Mouse (Mus musculus) embryo, embryonic 9.5 days (tissue): Measurements from ENCODE around the gene Mkrn2.

Experiments used
- DNase-seq: peaks from one replicate; pipeline ENCODE4 v3.0.0-alpha.2; 2017; ENCODE audit errors: extremely low spot score

Gene Mkrn2

GRCm38 (mm10) chr6:115601715-115602523 lies at the start of gene Mkrn2:
TSS of gene Mkrn2 (plus strand) at chr6:115601902.
- DNase-seq = peak; percentile 91

GRCm38 (mm10) chr6:115555485-115555884 lies 46.2 kb upstream of the Mkrn2 start:
- DNase-seq = no peak

- no peak for DNase-seq
These were observed 43.5 kb upstream of the Mkrn2 start for GRCm38 (mm10) chr6:115558176-115558575.

- DNase-seq = peak; percentile 19
These were observed 41.8 kb upstream of the Mkrn2 start for GRCm38 (mm10) chr6:115559651-115560632.

GRCm38 (mm10) chr6:115565479-115566045 lies 36.1 kb upstream of the Mkrn2 start:
- no peak for DNase-seq

GRCm38 (mm10) chr6:115574171-115574570 lies 27.5 kb upstream of the Mkrn2 start:
- DNase-seq = no peak

- no peak for DNase-seq
These were observed 24.3 kb upstream of the Mkrn2 start for GRCm38 (mm10) chr6:115577407-115577806.

- no peak for DNase-seq
These were observed 23.8 kb upstream of the Mkrn2 start for GRCm38 (mm10) chr6:115577941-115578340.

- no peak for DNase-seq
These were observed 20.9 kb upstream of the Mkrn2 start for GRCm38 (mm10) chr6:115580810-115581209.

GRCm38 (mm10) chr6:115582328-115583115 lies 19.2 kb upstream of the Mkrn2 start:
- DNase-seq = no peak

GRCm38 (mm10) chr6:115583430-115584125 lies 18.1 kb upstream of the Mkrn2 start:
- no peak for DNase-seq

GRCm38 (mm10) chr6:115584176-115584575 lies 17.5 kb upstream of the Mkrn2 start:
- DNase-seq = no peak

- no peak for DNase-seq
These were observed 15.4 kb upstream of the Mkrn2 start for GRCm38 (mm10) chr6:115586321-115586720.

GRCm38 (mm10) chr6:115591692-115592359 lies 9.9 kb upstream of the Mkrn2 start:
- no peak for DNase-seq

- no peak for DNase-seq
These were observed 9.2 kb upstream of the Mkrn2 start, which contains the start of gene Mkrn2os for GRCm38 (mm10) chr6:115592458-115592857. TSS of gene Mkrn2os (minus strand) at chr6:115592576.

- no peak for DNase-seq
These were observed 8.4 kb upstream of the Mkrn2 start for GRCm38 (mm10) chr6:115593252-115593651.

GRCm38 (mm10) chr6:115594463-115594862 lies 7.2 kb upstream of the Mkrn2 start:
- DNase-seq = no peak

GRCm38 (mm10) chr6:115595667-115596066 lies 6.0 kb upstream of the Mkrn2 start:
- DNase-seq = no peak

GRCm38 (mm10) chr6:115601322-115601714 lies 384 bp upstream of the Mkrn2 start:
- DNase-seq = no peak

- DNase-seq = no peak
These were observed 4.8 kb downstream of the Mkrn2 start for GRCm38 (mm10) chr6:115606461-115606860.
